Mouse (Mus musculus) intestine, embryonic 14.5 days (tissue): ENCODE results near the gene Map1b. TPM values are rescaled to one million over a fixed set of nuclear protein-coding genes. Genes with fewer than 3 reads are reported as not detected.

ENCODE experiments used
- ATAC-seq: fragments of 200-750 bp; cut with Nextera tagmentation; replicated peaks from 2 replicates; pipeline ENCODE4 v1.8.0; 2017; ENCODE audit warnings: low read depth, moderate number of reproducible peaks, moderate TSS enrichment, moderate library complexity; ENCODE audit not compliant: low FRiP score, low TSS enrichment
- DNase-seq: peaks from one replicate; pipeline ENCODE4 v3.0.0-alpha.2; 2018; ENCODE audit warnings: low spot score
- H3K27ac ChIP-seq: fragments of 300-500 bp; sonication (generic); 2 replicates; pipeline ENCODE4 v1.5.1; 2014; ENCODE audit warnings: low read depth, mild to moderate bottlenecking, control low read depth
- H3K27me3 ChIP-seq: fragments of 300-500 bp; sonication (generic); replicated peaks from 2 replicates; pipeline ENCODE4 v1.6.1; 2014; ENCODE audit warnings: low read length, control low read depth; ENCODE audit not compliant: control insufficient read depth, insufficient read depth
- H3K36me3 ChIP-seq: fragments of 300-500 bp; sonication (generic); 2 replicates; pipeline ENCODE4 v1.6.1; 2014; ENCODE audit warnings: low read length, control low read depth; ENCODE audit not compliant: control insufficient read depth, insufficient read depth
- H3K4me1 ChIP-seq: fragments of 300-500 bp; sonication (generic); replicated peaks from 2 replicates; pipeline ENCODE4 v1.6.1; 2014; ENCODE audit warnings: low read length, control low read depth, mixed read lengths; ENCODE audit not compliant: control insufficient read depth, insufficient read depth
- H3K4me2 ChIP-seq: fragments of 300-500 bp; sonication (generic); 2 replicates; pipeline ENCODE4 v1.6.1; 2014; ENCODE audit warnings: low read length
- H3K4me3 ChIP-seq: fragments of 300-500 bp; sonication (generic); 2 replicates; pipeline ENCODE4 v1.5.1; 2014; ENCODE audit warnings: low read depth, low read length, control low read depth, mixed read lengths
- H3K9ac ChIP-seq: fragments of 300-500 bp; sonication (generic); 2 replicates; pipeline ENCODE4 v1.6.1; 2014; ENCODE audit warnings: mild to moderate bottlenecking, low read length
- H3K9me3 ChIP-seq: fragments of 300-500 bp; sonication (generic); 2 replicates; pipeline ENCODE4 v1.6.1; 2016; ENCODE audit warnings: low read length, control low read depth; ENCODE audit not compliant: control insufficient read depth
- WGBS: fragments of 180-500 bp; shearing (Covaris S2); extraction: QIAGEN DNeasy Blood & Tissue Kit; methylation state at CpG from one replicate; pipeline ENCODE4 v1.1.7; 2014; 5-methylcytosine and 5-hydroxymethylcytosine counted together
- polyA plus RNA-seq: library from polyadenylated mRNA; unstranded; fragments of >200 nt; fragmentation: Nextera tagmentation; extraction: Ambion mirVana; gene quantifications from 2 replicates; pipeline ENCODE4 v1.2.1, GENCODE M21; 2014

The Map1b gene
- polyA plus RNA-seq, 1 experiment from 2014 or later: 167 TPM

DNA sequence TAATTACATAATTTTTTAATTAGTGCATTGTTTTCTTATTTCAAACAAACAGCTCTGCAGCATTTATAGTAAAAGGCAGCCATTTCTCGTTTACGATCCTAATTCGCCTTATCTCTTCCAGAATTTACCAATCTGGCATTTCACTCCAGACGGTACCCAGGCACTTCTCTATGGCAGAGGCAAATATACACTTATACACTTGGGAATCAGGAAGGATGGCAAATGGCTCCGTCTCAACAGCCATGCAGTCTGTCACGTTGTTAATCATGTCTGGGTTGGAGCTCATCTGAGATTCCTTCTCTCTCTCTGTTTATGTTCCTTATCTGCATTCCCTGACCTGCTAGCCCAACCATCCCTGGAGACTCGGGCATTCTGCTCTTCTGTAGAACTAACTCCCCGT lies 38.6 kb upstream of the Map1b start:
- Histone ChIP-seq H3K4me1 (no peaks in the 10 kb centered on the region), H3K36me3 (no peaks in the 10 kb centered on the region), H3K4me3 (no peak overlapping the region), H3K27ac (no peak overlapping the region), H3K4me2 (no peak overlapping the region), H3K9ac (no peak overlapping the region), H3K27me3 (no peaks in the 10 kb centered on the region), H3K9me3 (no peaks in the 10 kb centered on the region)
- DNase-seq (no peak), ATAC-seq (no peak)
- 23% methylated on average over 8 of the region's 8 CpGs for WGBS

DNA sequence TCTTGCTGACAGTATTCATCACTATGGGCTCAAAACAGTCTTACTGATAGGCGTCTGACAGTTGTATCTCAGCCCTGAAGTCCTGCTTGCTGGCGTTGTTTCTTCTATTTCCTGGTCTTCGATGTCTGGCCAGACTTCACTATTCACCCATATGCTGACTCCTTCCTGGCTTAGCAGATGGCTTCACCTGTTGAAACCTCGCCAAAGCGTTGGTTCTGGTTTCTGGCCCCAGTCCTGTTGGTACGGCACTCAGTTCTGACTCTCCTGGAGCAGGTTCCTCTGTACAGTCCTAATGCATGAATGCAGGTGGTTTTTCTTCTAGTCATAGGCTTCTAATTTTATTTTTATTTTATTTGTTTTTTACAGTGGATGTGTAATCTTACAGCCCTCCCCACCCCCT lies 38.1 kb upstream of the Map1b start:
- ATAC-seq (no peak), DNase-seq (no peak)
- Histone ChIP-seq H3K36me3 (no peaks in the 10 kb centered on the region), H3K4me2 (no peak overlapping the region), H3K27ac (no peak overlapping the region), H3K9ac (no peak overlapping the region), H3K27me3 (no peaks in the 10 kb centered on the region), H3K4me3 (no peak overlapping the region), H3K9me3 (no peaks in the 10 kb centered on the region), H3K4me1 (no peaks in the 10 kb centered on the region)
- WGBS: 81% methylated on average over 6 of the region's 6 CpGs

DNA sequence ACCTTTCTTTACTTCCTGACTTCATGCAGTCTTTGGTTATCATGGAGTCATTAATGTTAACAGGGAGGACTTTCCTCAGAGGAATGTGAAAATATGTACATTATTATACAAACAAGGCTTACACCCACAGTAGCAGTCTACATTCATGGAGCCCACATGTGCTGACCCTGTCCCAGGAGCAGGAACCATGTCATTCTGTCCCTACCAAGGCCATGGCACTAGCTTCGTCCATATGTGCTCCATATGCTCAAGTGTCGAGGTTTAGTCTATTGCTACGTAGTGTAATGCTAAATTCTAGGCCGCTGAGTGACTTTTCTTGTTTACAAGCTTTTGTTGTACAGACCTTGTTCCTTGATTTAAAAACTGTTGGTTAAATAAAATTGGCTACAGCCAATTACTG lies 36.0 kb upstream of the Map1b start:
- Histone ChIP-seq H3K4me2 (no peak overlapping the region), H3K4me3 (no peak overlapping the region), H3K27me3 (no peaks in the 10 kb centered on the region), H3K27ac (no peak overlapping the region), H3K9me3 (no peaks in the 10 kb centered on the region), H3K4me1 (peaks cover 5% of the 10 kb centered on the region; the same call in 1 of the 2 replicates), H3K36me3 (no peaks in the 10 kb centered on the region), H3K9ac (no peak overlapping the region)
- WGBS: 95% methylated on average over 4 of the region's 4 CpGs
- no peak for DNase-seq
- ATAC-seq: no peak

GRCm38 (mm10) chr13:99550679-99551369 lies 34.5 kb upstream of the Map1b start:
- WGBS: 55% methylated on average over 12 of the region's 12 CpGs
- Histone ChIP-seq H3K36me3 (no peaks in the 10 kb centered on the region), H3K4me3 (no peak overlapping the region), H3K27me3 (no peaks in the 10 kb centered on the region), H3K9ac (no peak overlapping the region), H3K4me2 (no peak overlapping the region), H3K27ac (no peak overlapping the region), H3K9me3 (no peaks in the 10 kb centered on the region), H3K4me1 (peaks cover 9% of the 10 kb centered on the region; the same call in 1 of the 2 replicates)
- DNase-seq: no peak
- ATAC-seq: no peak

- Histone ChIP-seq H3K9me3 (no peaks in the 10 kb centered on the region), H3K27me3 (no peaks in the 10 kb centered on the region), H3K4me1 (peaks cover 9% of the 10 kb centered on the region; the same call in 1 of the 2 replicates), H3K4me3 (no peak overlapping the region), H3K36me3 (no peaks in the 10 kb centered on the region), H3K9ac (no peak overlapping the region), H3K27ac (no peak overlapping the region), H3K4me2 (no peak overlapping the region)
- no peak for DNase-seq
- no peak for ATAC-seq
- 76% methylated on average over 4 of the region's 4 CpGs for WGBS
Observed at GRCm38 (mm10) chr13:99550060-99550459, 33.7 kb upstream of the Map1b start.

- Histone ChIP-seq H3K4me3 (no peak overlapping the region), H3K27ac (no peak overlapping the region), H3K9me3 (no peaks in the 10 kb centered on the region), H3K4me1 (peaks cover 9% of the 10 kb centered on the region; the same call in 1 of the 2 replicates), H3K9ac (no peak overlapping the region), H3K27me3 (no peaks in the 10 kb centered on the region), H3K4me2 (no peak overlapping the region), H3K36me3 (no peaks in the 10 kb centered on the region)
- 42% methylated on average over 9 of the region's 9 CpGs for WGBS
- DNase-seq (no peak), ATAC-seq (no peak)
Observed at GRCm38 (mm10) chr13:99549584-99549983, 33.2 kb upstream of the Map1b start.

GRCm38 (mm10) chr13:99546832-99547231 lies 30.5 kb upstream of the Map1b start:
- WGBS: 40% methylated on average over 5 of the region's 5 CpGs

DNA sequence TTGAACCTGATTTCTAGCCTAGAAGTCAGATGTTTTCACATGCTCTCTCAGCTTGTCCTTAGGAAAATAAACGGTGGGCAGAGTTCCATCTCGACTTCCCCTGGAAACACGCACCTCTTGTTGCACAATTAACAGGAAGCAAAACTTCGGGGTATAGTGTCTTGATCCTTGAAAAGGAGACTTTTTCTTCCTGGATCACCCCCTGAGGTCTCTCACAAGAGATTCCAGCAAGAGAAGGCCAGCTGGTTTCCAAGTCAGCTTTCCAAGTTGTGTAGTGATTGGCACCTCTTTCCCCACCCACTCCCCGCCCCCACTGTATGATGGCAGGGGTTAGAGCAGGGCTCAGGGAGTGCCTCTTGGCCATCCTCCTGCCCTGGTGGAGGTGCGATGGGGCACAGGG lies 28.9 kb upstream of the Map1b start:
- DNase-seq: no peak
- WGBS: 72% methylated on average over 6 of the region's 6 CpGs
- H3K36me3 ChIP-seq: no peaks in the 10 kb centered on the region

More at GRCm38 (mm10) chr13:99546832-99547231, 30.5 kb upstream of the Map1b start:
- Histone ChIP-seq H3K36me3 (no peaks in the 10 kb centered on the region), H3K27ac (no peak overlapping the region), H3K9me3 (no peaks in the 10 kb centered on the region), H3K4me2 (no peak overlapping the region), H3K4me3 (no peak overlapping the region), H3K27me3 (no peaks in the 10 kb centered on the region), H3K4me1 (peaks cover 11% of the 10 kb centered on the region; the same call in 1 of the 2 replicates), H3K9ac (no peak overlapping the region)
- no peak for DNase-seq
- 0 out of 2 replicates have a peak, but pooled peaks have one; percentile 12 for ATAC-seq

More for the DNA sequence above, 28.9 kb upstream of the Map1b start:
- Histone ChIP-seq H3K4me1 (peaks cover 11% of the 10 kb centered on the region; the same call in 1 of the 2 replicates), H3K27ac (no peak overlapping the region), H3K4me2 (no peak overlapping the region), H3K9me3 (no peaks in the 10 kb centered on the region), H3K4me3 (no peak overlapping the region), H3K27me3 (no peaks in the 10 kb centered on the region), H3K9ac (no peak overlapping the region)
- ATAC-seq: no peak
